Mouse (Mus musculus): ENCODE data around the gene Asah2. TPM values are rescaled to one million over a fixed set of nuclear protein-coding genes. Genes with fewer than 3 reads are reported as not detected.
A peak's percentile ranks its signal among the peaks of the same experiment; 100 is the strongest.
"Not testable (repeated sequence)": the region's sequence is repeated elsewhere in the genome, so short reads cannot be mapped to it uniquely, and the experiment has no call there.

The Asah2 gene
- total RNA-seq, 2 experiments from 2014 or later = 8.7 to 9.3 TPM

DNA sequence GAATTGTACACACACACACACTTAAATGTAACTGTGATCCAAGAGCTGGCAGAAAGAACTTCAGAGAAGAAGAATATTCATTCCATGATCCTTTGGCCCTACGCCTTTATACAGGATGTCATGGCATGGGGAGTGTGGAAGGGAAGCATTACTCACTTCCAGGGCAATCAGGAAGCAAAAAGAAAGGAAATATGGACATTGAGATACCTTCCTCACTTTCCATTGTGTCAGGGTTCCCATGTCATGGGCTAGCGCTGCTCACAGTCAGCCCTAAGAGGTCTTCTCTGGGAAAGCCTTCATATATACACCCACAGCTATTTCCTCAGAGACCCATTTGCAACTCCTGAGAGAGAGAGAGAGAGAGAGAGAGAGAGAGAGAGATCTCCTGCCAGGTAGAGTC is 1.3 kb downstream of the Asah2 start:
- intact Hi-C loops (cut with DNase I) = loop anchor here (5.0 kb wide), 1 partner anchor 281 kb away; the partner anchor contains the start of gene Sgms1
- DNase-seq (ENCODE audit: low spot score in 2 of 2) = no peak

DNA sequence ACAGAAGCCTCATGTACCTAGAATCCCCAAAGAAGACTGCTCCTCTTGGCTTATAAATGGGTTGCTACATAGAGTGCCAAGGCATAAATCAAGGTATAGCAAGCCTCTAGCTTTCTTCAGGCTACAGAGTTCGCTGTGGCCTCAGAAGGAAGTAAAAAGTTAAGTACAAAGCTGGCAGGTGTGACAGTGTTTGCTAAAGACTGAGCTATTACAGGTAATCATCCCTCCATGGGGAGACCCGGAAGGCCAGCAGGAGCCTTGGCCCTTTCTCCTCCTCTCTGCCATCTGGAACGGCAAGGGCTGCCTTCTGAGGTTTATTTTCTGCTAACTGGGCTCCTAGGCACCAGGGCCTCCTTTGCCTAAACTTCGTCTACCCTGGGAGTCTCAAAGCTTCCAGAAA is 3.8 kb downstream of the Asah2 start:
- no peak for DNase-seq (ENCODE audit: low spot score in 2 of 2)
- intact Hi-C loops (cut with DNase I) = no loop called here

- intact Hi-C loops (cut with DNase I) = no loop called here
- DNase-seq (ENCODE audit: low spot score in 2 of 2) = peak in 1 of 2 experiments; percentile 27
These were observed 5.1 kb downstream of the Asah2 start for GRCm38 (mm10) chr19:32102976-32103300.

DNA sequence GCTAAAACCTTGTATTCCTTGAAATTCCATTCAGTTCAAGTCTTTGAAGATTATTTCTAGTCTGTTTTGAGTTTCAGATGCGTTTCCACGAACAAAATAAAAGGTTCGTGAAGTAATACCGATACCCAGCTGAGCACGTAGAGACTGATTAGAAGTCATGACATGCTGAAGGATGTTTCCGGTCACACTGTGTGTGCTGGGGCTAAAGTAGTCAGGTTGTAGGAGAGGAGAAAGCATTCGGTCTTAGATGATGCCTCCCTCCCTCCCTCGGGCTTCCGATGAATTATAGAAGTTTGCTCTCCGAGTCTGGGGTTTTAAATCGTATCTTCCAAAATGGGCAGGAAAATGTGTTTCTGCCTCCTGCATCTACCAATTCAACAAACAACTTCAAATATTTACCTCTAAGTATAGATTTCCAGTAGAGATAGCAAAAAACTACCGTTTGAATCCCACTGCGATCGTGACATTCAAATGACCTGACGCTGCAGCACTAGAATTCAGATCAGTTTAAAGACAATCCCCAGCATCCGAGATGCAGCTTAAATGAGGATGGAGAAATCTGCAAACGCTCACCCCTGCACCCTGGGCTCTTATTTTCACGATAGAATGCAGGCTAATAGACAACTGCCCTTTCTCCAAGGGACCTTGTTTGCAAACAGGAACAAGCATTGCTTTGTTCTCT is 5.6 kb downstream of the Asah2 start:
- peak in 1 of 2 experiments; percentile 25 for DNase-seq (ENCODE audit: low spot score in 2 of 2)
- intact Hi-C loops (cut with DNase I) = no loop called here

- intact Hi-C loops (cut with DNase I) = no loop called here
- no peak for DNase-seq (ENCODE audit: low spot score in 2 of 2)
These were observed 9.4 kb downstream of the Asah2 start for GRCm38 (mm10) chr19:32098582-32098981.

DNA sequence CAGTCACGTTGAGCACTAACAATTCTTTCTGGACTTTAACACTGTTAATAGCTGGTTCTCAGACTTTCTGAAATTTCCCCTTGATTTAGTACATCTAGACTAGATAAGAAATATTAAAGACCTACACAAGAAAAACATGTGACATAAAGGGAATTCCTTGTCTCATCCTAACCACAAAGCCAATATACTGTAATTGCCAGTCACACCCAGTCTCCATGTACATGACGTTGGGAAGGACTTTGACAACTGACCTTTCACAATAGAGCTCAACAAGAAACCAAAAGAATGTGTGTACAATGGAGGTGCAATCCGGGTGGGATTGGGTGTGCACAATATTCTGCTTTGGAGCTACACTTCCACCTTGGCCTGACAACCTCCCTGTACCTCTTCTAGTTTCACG is 15.7 kb downstream of the Asah2 start:
- intact Hi-C loops (cut with DNase I) = no loop called here
- no peak for DNase-seq (ENCODE audit: low spot score in 2 of 2)

DNA sequence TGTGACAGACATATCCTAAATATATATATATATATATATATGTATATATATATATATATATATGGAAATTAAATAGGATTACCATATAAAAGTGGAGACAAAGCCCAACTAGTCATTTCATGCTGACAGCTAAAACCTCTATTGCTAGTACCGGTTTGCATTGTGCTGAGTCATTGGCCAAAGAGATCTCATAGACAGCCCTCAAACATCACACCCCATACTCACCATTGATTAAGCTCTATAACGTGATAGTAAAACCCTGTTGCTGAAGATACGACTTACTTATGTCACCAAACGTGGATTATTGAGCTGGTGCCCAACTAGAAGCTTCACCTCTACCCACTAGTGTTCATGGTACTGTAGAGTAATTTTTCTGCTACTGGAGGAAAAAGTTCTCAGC is 17.2 kb downstream of the Asah2 start:
- no peak for DNase-seq (ENCODE audit: low spot score in 2 of 2)
- intact Hi-C loops (cut with DNase I) = no loop called here

GRCm38 (mm10) chr19:32088570-32088969 is 19.4 kb downstream of the Asah2 start:
- intact Hi-C loops (cut with DNase I) = no loop called here
- no peak for DNase-seq (ENCODE audit: low spot score in 2 of 2)

DNA sequence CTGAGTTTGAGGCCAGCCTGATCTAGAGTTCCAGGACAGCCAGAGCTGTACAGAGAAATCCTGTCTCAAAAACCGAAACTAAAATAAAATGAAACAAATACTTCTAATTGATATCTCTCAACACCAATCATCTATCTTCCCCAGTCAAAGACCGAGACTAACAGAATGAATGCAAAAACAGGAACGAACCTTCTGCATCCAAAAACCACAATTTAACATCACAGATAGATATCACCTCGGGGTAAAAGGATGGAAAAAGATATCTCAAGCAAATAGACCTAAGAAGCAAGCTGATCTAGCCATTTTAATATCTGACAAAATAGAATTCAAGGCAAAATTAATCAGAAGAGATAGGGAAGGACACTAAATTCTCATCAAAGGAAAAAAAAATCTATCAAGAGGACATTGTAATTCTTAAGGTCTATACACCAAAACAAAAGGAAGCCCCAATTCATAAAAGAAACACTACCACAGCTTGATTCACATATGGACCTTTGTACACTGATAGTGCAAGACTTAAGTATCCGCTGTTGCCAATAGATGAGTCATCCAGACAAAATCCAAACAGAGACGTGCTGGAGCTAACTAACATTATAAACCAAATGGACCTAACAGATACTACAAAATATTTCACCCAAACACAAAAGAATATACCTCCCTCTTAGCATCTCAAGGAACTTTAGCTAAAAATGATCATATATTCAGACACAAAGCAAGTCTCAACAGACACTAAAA is 20.1 kb downstream of the Asah2 start:
- intact Hi-C loops (cut with DNase I) = no loop called here
- DNase-seq (ENCODE audit: low spot score in 2 of 2) = no peak

- DNase-seq (ENCODE audit: low spot score in 2 of 2); intact Hi-C loops (cut with DNase I): not testable (repeated sequence)
These were observed 23.2 kb downstream of the Asah2 start for GRCm38 (mm10) chr19:32084813-32085212.

GRCm38 (mm10) chr19:32070340-32070739 is 37.7 kb downstream of the Asah2 start:
- no peak for DNase-seq (ENCODE audit: low spot score in 2 of 2)
- intact Hi-C loops (cut with DNase I) = no loop called here

- intact Hi-C loops (cut with DNase I) = no loop called here
- no peak for DNase-seq (ENCODE audit: low spot score in 2 of 2)
These were observed 38.4 kb downstream of the Asah2 start for GRCm38 (mm10) chr19:32069598-32069997.

GRCm38 (mm10) chr19:32067669-32068068 is 40.3 kb downstream of the Asah2 start:
- DNase-seq (ENCODE audit: low spot score in 2 of 2) = no peak
- intact Hi-C loops (cut with DNase I) = no loop called here

DNA sequence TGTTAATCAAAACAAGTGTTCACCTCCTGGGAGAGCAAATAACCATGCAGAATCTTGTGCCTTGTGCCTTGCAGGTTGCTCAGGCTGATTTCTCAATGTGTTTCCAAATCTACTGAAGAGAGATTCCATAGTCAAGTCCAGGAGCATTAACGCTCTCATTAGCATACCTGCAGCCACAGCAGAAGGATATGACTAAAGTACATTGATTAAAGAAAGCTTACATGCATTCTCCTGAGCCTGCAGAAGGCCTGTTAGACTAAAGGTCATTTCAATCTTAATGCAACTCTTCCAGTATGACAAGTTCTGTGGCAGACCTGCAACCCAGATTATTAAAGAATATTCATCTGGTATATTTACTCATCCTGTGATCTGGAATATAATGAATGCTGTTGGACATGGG is 46.7 kb downstream of the Asah2 start:
- intact Hi-C loops (cut with DNase I) = no loop called here
- no peak for DNase-seq (ENCODE audit: low spot score in 2 of 2)

GRCm38 (mm10) chr19:32056252-32056651 is 51.8 kb downstream of the Asah2 start:
- no peak for DNase-seq (ENCODE audit: low spot score in 2 of 2)
- intact Hi-C loops (cut with DNase I) = no loop called here

DNA sequence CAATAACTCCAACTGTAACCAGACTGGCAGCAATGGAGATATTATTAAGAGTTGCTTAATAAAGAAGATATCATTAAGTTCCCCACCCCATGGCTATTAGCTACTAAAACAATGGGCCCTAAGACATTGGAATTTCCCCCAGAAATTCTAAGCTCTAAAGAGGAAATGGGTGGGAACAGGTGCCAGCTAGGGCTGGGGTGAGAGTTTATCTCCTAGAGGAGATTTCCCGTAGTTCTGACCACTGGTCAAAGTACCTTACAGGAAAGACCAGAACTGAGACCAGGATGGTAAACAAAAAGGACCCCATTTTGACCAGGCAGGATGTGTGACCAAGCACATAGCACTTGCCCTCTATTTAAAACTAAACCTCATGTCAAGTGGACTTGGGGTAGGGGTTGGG is 52.3 kb downstream of the Asah2 start:
- DNase-seq (ENCODE audit: low spot score in 2 of 2) = no peak
- intact Hi-C loops (cut with DNase I) = no loop called here

DNA sequence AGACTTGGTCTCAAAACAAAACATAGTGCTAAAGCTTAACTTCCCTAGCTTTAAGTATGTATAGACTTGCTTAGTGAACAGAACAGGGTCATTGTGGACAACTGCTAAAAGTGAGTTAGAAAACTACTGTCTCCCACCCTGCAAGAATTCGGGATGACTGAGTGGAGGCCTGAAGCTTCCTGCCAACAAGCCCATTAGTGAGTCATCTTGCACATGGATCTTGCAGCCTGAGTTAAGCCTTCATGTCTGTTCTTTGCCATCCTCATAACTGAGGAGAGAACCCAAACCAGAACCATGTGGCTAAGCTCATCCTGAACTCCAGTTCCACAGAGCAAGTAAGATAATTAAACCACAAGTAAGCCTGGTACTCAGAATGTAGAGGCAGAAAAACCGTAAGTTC is 56.8 kb downstream of the Asah2 start:
- intact Hi-C loops (cut with DNase I) = no loop called here
- DNase-seq (ENCODE audit: low spot score in 2 of 2) = no peak

DNA sequence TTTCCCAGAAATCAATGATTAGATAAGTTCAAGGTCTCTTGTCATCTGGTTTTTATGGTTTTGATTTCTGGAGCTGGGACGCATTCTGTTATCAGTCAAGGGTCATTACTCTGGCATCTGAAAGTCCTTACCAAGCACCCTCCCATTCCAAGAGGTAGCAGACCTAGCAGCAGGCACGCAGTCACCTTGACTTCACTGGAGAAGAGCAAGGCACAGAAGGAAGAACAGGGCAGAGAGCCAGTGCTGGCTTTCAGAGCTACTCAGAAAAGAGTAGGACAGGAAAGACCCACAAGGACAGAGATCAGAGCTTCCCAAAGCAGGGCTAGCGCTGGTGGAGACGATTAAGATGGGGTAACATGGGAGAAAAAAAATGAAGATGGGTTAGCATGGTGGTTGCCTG is 75.1 kb downstream of the Asah2 start:
- intact Hi-C loops (cut with DNase I) = loop anchor here (5.0 kb wide), 1 partner anchor 61 kb away; no protein-coding TSS in a partner anchor
- no peak for DNase-seq (ENCODE audit: low spot score in 2 of 2)

DNA sequence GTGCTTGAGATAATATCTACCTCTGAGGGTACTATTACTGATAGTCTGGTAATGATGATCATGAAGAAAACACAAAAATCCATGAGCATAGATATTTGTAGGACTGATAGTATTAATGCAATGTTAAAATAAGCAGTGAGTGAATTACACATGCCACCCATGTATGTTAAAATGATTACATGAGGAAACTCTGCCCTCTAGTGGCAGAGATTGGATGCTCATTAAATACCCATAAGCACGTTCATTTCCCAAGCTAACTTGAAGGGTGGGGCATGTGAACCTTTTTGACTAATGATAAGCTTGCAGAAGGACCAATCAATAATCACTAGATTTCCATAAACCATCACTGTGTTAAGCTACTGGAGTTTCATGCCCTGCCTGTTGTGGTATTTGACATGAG is 77.6 kb downstream of the Asah2 start:
- intact Hi-C loops (cut with DNase I) = loop anchor here (5.0 kb wide), 1 partner anchor 58 kb away; no protein-coding TSS in a partner anchor
- DNase-seq (ENCODE audit: low spot score in 2 of 2) = no peak

DNA sequence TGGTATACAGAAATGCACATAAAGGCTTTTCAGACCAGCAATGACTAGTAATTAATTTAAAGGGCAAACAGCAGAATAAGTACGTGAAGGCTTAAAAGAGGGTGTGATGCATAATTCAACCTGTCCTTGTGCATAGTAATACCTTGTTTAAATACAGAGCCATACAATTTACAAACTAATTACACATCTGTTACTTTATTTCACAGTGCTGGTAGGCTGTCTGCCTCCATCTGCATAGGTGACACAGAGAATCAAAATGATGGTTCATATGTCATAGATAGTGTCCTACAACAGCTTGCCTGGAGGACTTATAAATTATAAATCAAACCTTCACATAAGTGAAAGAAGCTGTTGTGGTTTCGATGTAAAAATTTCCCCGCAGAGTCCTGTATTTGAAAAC is 82.6 kb downstream of the Asah2 start:
- DNase-seq (ENCODE audit: low spot score in 2 of 2) = no peak
- intact Hi-C loops (cut with DNase I) = no loop called here

DNA sequence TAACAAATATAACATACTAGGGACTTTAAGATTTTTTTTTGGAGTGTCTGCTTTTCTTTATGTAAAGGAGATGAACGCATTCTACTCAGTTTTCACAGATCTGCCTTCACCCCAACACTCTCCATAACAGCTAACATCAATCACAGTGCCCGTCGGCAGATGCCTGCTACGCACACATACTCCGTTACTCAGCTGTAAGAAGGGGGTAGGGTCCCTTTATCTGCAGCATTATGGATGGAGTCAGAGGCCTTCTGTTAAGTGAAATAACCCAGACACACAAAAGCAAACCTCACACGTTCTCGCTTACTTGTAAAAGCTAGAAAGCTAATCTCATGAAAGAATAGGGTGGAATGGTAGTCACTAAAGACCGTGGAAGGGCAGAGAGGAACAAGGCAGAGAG is 88.3 kb downstream of the Asah2 start:
- intact Hi-C loops (cut with DNase I) = no loop called here
- DNase-seq (ENCODE audit: low spot score in 2 of 2) = no peak

All from left cerebral cortex, postnatal 36 days (tissue).